Mouse (Mus musculus) cerebellum, postnatal 14 days (tissue): ENCODE measurements around the gene Arhgdib.
"Not testable (repeated sequence)": the region's sequence is repeated elsewhere in the genome, so short reads cannot be mapped to it uniquely, and the experiment has no call there.

Experiments used
- DNase-seq, 2 experiments: peaks; one replicate each; pipeline ENCODE4 v3.0.0; 2021; ENCODE audit warnings: mixed read lengths in 2 of 2

The Arhgdib gene

DNA sequence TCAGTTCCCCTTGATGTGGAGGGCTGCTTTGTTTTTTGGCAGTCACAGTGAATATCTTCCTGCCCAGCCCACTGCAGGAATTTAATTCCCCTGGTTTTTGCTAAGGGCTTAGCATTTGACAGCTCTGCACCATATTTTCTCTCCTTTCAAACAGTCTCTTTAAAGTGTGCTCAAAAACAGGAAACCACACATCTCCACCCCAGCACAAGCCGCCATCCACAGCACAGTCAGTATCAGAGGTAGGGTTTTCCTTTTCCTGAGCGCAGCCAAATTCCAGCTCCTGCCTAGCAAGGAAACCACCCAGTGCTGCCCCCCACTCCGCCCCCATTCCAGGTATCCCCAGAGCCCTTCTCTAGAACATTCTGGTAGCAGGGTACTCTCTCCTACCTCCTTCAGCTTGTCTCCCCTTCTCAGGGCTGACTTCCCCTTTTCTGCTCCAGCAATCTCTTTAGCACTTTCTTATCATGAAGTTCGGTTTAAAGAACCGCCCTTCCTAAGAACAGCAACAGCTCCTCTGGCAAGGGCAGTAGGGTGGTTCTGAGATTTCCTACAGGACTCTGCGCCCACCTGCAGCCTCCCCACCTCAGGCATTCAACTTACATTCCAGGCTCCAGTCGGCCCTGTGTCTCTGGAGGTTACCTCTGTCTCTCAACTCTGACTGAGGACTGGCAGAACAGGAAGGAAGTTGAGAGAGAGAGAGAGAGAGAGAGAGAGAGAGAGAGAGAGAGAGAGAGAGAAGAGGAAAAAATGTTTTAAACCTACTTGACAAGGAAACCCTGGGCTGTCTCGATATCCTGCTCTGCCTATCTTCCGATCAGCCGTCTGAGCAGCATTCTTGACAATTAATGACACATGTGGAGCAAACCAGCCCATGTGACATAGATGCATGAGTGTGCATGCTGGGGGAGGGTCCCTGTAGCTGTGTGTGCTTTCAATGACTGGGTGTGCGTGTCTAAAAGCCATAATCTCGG, at the start of gene Arhgdib:
Gene Arhgdib (minus strand): TSS at position 849 of the 971 bp plus-strand sequence.
- DNase-seq = no peak

DNA sequence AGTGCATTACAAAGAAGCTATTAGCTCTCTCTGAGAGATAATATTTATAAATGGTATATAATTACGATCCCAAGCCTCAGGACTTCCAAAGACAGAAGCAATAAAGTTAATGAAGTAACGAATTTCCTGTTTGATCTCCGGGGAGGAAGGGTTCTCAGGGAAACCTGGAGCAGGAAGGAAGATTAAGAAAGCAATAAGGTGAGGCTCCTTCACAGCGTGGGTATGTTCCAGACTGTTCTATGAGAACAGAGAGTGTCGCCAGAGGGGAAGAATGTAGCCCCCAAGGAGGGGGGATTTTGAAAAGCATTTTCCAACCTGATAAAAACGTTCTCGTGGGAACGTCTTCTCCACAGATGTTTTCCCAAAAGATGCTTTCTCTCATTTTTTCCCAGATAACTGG, 48.9 kb upstream of the Arhgdib start:
- DNase-seq = no peak

DNA sequence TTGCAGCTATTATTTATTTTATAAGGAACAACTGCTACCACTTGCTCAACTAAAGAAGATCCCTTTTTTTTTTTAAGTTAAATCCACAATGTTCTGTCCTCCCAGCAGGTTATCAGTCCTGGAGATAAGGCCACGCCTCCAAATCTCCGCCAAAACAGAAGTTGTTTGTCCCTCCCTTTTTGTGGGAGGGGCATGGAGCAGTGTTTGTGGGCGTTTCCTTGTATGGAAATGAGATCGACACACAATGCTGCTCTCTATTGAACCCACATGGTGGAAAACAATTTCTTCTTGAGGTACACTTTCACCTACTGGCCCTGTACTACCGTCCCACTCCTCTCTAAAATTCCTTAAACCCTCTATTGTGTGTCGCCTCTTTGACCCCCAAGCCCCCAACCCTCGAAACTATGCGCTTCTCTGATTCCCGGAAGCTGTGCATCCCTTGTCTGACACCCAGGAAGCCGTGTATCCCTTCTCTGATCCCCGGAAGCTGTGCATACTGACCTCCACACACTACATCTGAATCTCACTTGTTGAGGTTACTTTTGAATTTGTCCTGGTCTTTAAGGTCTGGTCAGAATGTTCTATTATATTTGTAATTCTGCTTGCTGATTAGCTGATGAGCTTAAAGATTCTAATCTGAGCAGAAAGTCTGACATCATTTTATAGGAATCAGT, 48.3 kb upstream of the Arhgdib start:
- DNase-seq = no peak

DNA sequence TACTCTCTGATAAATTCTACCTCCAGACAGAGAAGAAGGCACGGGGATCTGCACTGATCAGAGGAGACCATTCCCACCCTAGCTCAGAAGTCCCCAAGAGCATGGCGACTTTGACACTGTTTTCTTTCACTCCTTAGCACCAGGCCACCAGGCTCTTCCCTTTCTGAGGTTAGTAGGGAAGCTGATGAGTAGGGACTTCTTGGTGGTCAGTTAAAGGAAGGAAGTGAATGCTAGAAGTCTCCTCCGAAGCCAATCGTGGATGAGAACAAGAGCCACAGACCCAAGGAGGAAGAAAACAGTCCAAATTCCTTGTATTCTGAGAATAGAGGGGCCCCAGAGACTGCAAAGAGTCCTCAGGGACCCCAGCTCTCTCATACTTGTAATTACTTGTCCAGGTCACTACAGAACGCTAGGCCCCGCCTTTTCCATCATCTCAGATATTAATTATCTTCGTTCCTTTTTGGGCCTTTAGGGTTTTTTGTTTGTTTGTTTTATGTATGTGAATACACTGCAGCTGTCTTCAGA, 46.9 kb upstream of the Arhgdib start:
- no peak for DNase-seq

DNA sequence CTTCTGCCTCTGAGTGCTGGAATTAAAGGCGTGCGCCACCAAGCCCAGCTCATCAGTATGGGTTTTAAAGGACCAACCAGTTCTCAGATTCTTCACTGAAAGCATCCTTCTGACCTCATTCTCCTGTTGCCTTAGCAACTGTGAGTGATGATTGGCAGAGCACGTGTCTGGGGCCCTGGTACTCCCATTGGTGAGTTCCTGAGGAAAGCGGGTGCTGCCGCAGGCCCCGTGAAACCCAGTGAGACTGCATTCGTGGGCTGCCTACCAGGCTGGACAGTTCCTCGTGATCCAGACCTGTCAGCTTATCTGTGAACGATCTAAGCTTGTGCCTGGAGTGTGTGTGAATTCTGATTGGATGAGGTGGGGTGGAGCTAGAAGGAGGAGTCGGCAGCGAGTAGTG, 45.0 kb upstream of the Arhgdib start:
- DNase-seq = no peak

DNA sequence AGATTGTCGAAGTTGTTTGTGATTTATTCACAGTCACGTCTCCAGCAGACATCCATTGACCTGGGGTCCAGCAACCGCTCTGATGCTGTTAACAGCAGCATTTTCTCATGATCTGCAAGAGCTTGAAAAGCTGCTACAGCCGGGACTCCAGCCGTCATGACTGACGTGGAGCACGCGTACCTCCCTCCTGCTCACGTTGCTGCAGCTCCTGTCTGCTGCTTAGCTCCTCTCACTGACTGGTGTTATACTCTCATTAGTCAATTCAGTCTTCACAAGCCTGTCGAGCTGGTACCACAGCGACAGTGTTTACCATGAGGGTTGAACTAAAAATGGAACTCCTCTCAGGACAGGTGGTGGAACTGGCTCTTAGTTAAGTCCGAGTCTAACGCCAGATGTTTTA, 44.3 kb upstream of the Arhgdib start:
- DNase-seq = no peak

DNA sequence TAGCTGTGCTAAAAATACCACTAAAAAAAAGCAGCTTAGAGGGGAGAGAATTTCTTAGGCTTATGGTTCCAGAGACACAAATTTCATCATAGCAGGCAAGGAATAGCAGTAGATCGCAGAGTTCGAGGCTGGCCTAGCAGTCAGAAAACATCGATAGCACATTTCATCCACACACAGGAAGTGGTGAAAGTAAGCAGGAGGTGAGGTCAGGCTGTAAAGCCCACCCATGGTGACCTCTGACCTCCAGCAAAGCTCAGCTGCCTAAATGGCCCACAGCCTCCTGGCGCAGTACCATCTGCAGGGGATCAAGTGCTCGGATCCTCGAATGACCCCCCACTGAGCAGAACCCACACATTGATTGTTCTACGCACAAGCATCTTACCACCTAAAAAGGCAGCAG, 41.5 kb upstream of the Arhgdib start:
- peak in 1 of 2 experiments; percentile 12 for DNase-seq

DNA sequence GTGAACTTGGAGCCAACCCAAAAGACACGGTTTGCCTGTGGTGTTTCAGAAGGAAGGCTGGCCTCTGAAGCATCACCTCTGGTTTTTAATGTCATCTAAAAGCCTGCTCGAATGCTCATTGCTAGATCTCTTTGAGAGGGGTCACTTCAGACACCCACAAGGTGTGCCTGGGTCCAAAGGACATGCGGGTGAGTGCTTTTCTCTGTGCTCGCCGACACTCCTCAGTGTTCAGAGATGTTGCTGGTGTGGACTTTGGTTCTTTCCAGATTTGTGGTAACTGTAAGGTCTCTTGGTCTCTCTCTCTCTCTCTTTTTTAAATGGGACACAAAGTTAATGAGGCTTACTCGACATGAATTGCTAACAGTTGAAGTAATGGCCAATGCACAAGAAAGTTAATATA, 40.9 kb upstream of the Arhgdib start:
- no peak for DNase-seq

DNA sequence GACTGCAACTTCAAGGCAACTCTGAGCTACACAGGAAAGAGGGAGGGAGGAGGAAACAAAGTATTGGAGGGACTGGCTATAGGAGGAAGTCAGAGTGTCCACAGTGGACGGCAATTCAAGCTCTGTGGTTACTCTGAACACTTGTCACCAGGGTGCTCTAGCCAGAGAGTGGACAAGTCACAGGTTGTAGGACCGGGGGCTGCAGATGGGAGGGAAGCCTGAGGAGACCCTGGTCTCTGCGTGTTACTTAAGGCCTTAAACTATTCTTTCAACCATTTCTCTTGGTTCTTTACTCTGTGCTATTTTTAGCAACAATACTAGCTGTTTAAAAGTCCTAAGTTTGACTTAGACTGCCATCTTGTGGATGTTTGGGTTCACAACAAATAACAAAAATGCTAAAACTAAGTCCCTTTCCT, 38.6 kb upstream of the Arhgdib start:
- no peak for DNase-seq

DNA sequence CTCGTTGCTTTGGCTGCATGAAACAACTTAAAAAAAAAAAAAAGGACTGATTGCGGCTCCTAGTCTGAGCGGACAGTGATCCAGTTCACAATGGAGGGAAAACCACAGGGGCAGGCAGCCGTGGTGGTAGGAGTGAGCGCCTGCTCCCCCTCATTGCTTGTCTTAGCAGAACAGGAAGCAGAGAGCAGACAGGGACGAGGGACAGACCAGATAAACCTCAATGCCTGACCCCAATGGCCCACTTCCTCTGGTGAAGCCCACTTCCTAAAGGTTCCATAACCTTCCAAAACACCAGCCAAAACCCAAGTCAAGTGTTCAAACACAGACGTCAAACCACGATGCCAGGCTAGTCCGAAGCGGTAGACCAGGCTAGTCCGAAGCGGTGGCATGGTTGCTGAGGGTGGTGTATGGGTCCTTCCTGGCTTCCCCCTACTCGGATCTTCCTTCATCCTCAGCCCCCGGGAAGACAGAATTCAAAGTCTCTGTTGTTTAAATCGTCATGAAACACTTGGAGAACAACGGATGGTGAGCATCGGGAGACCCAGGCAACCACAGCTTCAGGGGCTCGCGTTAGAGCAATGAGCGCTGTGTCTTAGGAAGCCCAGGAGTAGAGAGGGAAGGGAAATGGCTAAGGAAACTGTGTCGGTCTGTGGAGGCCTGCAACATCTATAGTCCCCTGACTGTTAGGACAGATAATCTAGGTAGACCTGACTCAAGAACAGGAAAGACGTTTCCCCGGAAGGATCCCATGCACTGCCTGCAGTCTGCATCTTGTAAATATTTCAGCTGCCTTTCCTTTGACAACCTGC, 37.8 kb upstream of the Arhgdib start:
- no peak for DNase-seq

DNA sequence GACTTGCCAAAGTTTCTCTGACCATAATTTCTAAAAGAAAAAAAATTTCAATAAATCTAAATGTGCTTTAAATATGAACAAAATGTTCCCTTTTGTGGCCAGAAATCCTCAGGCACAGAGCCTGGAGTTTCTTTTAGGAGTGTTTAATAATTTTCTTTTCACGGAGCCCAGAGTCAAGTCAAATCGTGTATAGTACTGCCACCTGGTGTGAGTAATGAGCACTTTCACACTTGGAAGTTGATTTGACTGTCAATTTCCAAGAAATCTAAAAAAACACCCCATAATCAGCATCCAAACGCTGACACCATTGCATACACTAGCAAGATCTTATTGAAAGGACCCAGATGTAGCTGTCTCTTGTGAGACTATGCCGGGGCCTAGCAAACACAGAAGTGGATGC, 27.2 kb upstream of the Arhgdib start:
- DNase-seq = not testable (repeated sequence)

DNA sequence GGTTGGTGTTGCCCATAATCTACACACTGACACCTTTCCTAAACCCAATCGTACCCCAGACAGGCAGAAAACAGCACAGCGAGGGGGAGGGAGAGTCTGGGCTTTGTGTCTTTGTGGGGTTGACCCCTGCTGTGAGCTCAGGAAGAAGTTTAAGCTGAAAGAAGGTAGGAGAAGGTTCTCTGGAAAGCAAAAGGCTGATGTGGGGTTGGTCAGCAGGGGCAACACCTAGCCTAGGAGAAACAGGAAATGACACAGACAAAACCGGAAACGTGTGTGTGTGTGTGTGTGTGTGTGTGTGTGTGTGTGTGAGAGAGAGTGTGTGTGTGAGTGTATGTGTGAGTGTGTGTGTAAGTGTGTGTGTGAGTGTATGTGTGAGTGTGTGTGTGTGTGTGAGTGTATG, 25.8 kb upstream of the Arhgdib start:
- DNase-seq = no peak

DNA sequence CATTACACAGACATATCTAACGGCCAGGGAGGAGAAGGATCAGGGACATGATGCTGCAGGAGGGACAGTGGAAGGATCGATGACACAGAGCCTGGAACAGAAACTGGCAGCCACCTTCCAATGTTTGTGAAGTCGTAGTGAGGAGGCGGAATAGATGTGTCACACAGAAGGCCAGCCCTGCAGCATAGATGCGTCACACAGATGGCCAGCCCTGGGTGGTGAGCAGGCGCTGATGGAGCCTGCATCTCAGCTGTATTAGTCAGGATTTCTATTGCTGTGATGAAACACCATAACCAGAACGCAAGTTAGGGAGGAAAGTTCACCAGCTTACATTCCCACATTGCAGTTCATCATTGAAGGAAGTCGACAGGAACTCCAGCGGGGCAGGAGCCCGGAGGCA, 24.2 kb upstream of the Arhgdib start:
- no peak for DNase-seq

DNA sequence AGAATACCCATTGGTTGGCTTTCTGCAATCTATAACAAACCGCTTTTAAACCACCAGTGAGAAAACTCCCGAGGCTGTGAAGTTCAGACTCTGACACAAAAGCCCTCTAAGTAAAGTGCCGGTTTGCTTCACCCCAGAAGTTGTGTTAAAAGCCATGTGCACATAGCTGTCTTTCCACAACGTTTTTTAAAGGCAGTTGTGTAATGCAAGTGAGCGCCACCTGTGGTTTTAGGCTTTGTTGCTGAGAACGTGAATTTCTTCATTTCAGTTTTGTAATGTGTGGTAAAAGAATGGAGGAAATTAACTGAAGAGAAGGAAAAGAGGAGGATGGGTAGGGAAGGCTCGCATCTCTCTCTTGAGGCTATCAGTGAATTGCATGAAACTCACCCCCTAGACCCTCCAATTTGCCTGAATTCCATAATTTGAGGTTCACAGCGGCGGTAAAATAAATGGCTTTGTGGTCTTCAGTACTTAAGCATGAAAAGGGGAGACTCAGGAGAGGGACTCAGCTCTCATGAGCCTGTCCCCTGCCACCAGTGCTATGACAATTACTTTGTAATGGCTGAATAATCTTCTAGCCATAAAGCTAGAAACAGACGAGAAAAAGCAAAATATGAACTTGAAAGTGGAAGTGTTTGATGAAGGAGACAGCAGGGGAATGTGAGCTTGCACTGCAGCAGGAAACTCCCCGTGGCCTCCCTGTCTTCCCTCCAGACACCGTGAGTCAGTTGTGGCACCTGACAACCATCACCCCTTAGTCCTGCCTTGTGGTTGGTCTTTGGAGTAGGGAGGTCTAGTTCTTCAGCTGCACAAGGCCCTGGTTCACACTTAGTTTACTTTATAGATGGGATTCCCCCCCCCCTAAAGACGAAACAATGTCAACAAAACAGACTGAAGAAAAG, 23.2 kb upstream of the Arhgdib start:
- DNase-seq = no peak

DNA sequence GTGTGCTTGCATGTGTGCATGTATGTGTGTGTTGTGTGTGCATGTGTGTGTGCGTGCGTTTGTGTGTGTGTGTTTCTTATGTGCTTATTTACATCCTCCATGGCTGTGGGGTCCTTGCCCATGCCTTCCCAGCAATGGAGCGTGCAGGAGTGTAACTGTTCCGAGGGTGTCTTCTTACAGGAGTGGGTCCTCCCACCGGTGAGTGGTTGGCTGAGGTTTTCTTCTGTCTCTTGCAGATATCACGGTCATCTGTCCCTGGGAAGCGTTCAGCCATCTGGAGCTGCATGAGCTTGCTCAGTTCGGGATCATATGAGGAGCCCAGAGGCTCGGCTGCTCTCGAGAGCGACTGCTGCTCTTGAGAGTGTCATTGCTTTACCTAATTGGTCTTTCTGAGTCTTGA, 21.3 kb upstream of the Arhgdib start:
- DNase-seq = no peak

DNA sequence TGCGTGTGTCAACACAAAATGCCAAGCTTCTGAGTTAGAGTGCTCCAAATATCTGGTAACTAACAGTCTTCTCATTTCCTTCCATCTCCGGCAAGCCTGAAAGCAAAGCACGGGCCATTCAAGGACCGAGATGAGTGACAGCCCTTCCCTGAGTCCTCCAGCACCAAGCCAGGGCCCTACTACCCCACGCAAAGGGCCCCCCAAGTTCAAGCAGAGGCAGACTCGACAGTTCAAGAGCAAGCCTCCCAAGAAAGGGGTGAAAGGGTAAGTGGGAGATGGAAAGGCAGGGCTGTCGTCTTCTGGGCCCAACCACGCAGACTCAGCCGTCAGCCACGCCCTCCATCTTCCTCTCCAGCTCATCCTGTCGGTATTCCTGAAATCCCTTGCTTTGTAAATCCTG, 17.4 kb upstream of the Arhgdib start:
- no peak for DNase-seq

DNA sequence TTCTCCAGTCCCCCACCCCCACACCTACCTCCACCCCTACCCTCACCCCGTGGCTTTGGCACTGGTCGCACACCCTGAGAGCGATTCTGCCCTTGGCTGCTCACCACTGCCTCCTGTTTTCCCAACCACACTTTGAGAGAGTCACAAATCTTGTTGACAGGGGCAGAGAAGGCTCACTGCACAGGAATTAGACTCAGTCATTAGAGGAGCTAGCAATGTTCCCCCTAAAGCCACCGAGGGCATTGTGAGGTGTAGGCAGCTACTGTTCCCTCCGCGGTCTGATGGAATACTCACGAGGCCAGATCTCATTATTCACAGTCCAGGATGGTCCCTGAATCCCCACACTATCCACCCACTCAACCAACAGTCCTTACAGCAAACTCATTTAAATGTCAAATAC, 15.4 kb upstream of the Arhgdib start:
- no peak for DNase-seq

DNA sequence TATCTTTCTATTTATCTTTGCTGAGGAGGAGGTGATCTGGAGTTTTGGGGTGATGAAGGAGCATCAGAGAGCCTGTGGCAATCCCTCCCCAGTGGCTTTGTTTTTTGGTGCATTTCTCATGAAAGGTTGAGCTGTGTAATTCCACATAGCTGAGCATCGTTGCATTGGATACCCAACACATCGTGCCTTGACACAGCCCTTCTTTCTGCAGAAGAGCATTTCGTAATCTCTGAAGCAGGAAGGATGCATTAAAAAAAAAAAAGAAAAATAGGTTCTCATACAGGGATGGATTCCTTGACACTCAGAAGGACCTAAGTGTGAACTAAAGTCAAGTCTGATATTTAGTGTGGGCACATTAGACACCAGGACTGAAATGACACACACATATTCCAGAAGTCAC, 13.5 kb upstream of the Arhgdib start:
- DNase-seq = no peak

DNA sequence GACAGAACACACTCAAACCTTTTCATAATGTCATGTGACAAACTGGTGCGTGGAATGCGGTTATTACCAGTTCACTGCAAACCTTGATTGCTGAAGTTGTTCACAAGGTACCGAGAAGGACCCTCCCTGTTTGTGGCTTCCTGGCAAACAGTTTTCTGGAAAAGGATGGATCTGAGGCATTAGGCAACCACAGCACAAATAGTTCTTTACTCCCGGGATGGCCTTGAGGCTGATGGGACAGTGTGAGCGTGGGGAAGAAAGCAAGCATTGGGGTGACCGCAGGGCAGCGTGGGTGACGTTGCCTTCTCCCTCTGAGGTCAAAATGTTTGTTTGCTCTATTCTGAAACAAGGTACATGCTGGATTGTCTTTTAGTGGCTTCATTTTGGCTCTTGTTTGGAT, 13.0 kb upstream of the Arhgdib start:
- DNase-seq = no peak

DNA sequence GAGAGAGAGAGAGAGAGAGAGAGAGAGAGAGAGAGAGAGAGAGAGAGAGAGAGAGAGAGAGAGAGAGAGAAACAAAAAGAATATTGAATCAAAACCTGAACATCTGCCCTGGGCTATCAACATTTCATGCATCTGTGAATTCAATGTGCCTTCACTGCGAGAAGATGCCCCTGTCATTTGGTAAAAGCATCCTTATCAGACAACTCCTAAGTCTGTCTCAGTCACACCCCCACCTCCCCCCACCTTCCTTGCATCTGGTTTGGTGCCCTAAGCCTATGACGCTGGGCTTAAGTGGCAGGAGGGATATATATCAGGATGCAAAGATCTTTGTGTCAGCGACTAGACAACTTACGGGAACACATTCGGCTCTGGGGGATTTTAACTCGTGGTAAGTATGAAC, 12.5 kb upstream of the Arhgdib start:
- no peak for DNase-seq

DNA sequence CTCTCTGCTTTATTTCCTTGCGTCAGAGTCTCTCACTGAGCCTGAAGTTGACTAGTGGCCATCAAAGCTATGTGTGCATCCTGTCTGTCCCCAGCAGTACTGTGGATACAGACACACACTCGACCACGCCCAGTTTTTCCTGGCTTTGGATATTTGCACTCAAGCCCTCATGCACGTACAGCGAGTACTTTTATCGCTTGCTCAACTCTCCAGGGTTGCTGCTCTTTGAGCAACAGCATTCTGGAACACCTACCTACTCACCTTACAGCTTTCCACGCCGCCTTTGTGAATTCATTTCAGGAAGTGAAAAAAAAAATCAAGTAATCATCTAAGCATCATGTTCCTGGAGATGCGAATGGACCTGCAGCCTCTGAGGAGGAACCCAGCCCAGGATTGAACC, 11.2 kb upstream of the Arhgdib start:
- DNase-seq = no peak

DNA sequence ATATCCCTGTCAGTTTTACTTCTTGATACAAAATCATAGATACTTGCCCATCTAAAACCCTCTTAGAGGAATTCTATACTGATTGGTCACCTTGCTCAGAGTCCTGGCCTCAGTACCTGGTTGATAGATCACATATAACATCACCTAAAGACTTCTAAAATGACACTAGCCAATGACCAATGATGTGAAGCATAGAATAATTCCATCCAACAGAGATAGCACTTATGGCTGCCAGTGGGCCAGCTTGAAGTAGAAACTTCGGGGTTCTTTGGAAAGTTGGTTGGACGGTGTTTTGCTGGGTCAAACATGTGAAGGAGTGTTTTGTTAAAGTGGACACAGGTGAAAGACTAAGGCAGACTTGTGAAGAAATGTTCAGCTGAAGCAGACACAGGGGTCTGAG, 8.5 kb upstream of the Arhgdib start:
- no peak for DNase-seq
